Mouse (Mus musculus) stomach, embryonic 14.5 days (tissue): ENCODE data around the gene Agpat1. TPM values are rescaled to one million over a fixed set of nuclear protein-coding genes. Genes with fewer than 3 reads are reported as not detected.

ENCODE experiments used
- ATAC-seq: fragments of 200-750 bp; cut with Nextera tagmentation; 2 replicates; pipeline ENCODE4 v1.8.0; 2017; ENCODE audit warnings: low read depth, moderate TSS enrichment; ENCODE audit not compliant: insufficient number of reproducible peaks, insufficient read depth, low FRiP score
- H3K27ac ChIP-seq: fragments of 300-500 bp; sonication (generic); 2 replicates; pipeline ENCODE4 v1.5.1; 2014; ENCODE audit warnings: mild to moderate bottlenecking, low read length, moderate library complexity, mixed read lengths
- H3K27me3 ChIP-seq: fragments of 300-500 bp; sonication (generic); 2 replicates; pipeline ENCODE4 v1.6.1; 2014; ENCODE audit warnings: low read length, control low read depth, mixed read lengths; ENCODE audit not compliant: control insufficient read depth, insufficient read depth
- H3K36me3 ChIP-seq: fragments of 300-500 bp; sonication (generic); 2 replicates; pipeline ENCODE4 v1.6.1; 2014; ENCODE audit warnings: mild to moderate bottlenecking, control low read depth, low read length, moderate library complexity, mixed read lengths; ENCODE audit not compliant: control insufficient read depth, insufficient read depth
- H3K4me1 ChIP-seq: fragments of 300-500 bp; sonication (generic); 2 replicates; pipeline ENCODE4 v1.6.1; 2014; ENCODE audit warnings: low read length, control low read depth, mixed read lengths; ENCODE audit not compliant: control insufficient read depth, insufficient read depth
- H3K4me2 ChIP-seq: fragments of 300-500 bp; sonication (generic); replicated peaks from 2 replicates; pipeline ENCODE4 v1.6.1; 2014; ENCODE audit warnings: low read depth, low read length, control low read depth
- H3K4me3 ChIP-seq: fragments of 300-500 bp; sonication (generic); 2 replicates; pipeline ENCODE4 v1.5.1; 2014; ENCODE audit warnings: low read depth, low read length, control low read depth
- H3K9ac ChIP-seq: fragments of 300-500 bp; sonication (generic); replicated peaks from 2 replicates; pipeline ENCODE4 v1.6.1; 2014; ENCODE audit warnings: low read depth, mild to moderate bottlenecking, control low read depth, low read length, moderate library complexity, mixed read lengths
- H3K9me3 ChIP-seq: fragments of 300-500 bp; sonication (generic); 2 replicates; pipeline ENCODE4 v1.6.1; 2016; ENCODE audit warnings: low read depth, low read length, control low read depth; ENCODE audit not compliant: control insufficient read depth
- WGBS: fragments of 180-500 bp; shearing (Covaris S2); extraction: QIAGEN DNeasy Blood & Tissue Kit; methylation state at CpG from one replicate; pipeline ENCODE4 v1.1.7; 2014; 5-methylcytosine and 5-hydroxymethylcytosine counted together
- polyA plus RNA-seq: library from polyadenylated mRNA; unstranded; fragments of >200 nt; fragmentation: Nextera tagmentation; extraction: Ambion mirVana; gene quantifications from 2 replicates; pipeline ENCODE4 v1.2.1, GENCODE M21; 2014

Gene Agpat1
- polyA plus RNA-seq = 53.1 and 53.9 TPM in 2 replicates

DNA sequence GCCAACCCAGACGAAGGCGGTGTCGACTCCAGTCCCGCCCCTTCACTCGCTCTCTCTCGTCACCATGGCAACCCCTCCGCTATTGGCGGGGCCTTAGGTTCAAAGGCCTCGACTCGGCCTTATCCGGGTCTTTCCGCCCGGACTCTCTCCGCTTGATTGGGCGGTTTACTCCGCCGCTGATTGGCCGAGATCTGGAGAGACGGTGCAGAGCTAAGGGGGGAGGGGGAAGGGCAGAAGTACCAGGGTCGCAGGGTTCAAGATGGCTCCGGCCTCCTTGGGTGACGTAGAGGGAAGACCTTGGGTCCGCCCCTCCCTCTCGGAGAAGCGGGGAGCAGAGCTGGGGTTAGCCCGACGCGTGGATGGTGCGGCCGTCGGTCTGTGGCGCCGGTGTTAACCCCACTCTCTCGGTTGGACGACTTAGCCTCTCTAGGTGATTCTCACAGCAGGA lies at the start of gene Agpat1:
Gene Agpat1 (plus strand): TSS at position 202 of the 448 bp plus-strand sequence.
- peaks cover 9% of the 10 kb centered on the region; the same call in 1 of the 2 replicates for H3K36me3 ChIP-seq
- H3K27me3 ChIP-seq = no peaks in the 10 kb centered on the region
- peak; percentile 89 for ATAC-seq
- H3K27ac ChIP-seq = peak within 1 kb of the TSS; percentile 93
- H3K4me3 ChIP-seq = peak within 1 kb of the TSS; percentile 76
- no peaks in the 10 kb centered on the region for H3K9me3 ChIP-seq
- H3K9ac ChIP-seq = peak within 1 kb of the TSS; percentile 84
- WGBS = under 1% methylated on average over 33 of the region's 35 CpGs
- H3K4me1 ChIP-seq = peaks cover 27% of the 10 kb centered on the region
- peak within 1 kb of the TSS; percentile 95 for H3K4me2 ChIP-seq

DNA sequence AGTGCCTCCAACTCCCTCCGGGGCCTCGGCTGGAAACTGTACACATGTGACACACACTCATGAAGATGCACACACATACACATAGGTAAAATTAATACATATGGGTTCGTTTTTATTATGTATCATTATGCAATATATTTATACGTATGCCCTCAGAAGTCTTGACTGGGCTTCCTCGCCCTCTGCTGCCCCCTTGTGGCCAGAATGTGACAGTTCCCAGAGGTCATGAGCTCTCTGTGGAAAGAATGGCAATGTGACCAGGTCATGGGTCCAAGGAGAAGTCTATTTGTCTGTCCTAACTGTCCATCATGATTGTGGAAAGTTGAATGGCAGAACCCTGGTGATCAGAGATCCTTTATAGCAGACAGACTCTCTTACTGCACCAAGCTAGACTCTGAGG lies 48.6 kb upstream of the Agpat1 start:
- Histone ChIP-seq H3K4me3 (no peak overlapping the region), H3K9me3 (no peaks in the 10 kb centered on the region), H3K36me3 (no peaks in the 10 kb centered on the region), H3K4me1 (no peaks in the 10 kb centered on the region), H3K27me3 (no peaks in the 10 kb centered on the region), H3K27ac (no peak overlapping the region), H3K4me2 (no peak overlapping the region), H3K9ac (no peak overlapping the region)
- no peak for ATAC-seq
- WGBS = 22% methylated on average over 5 of the region's 5 CpGs

DNA sequence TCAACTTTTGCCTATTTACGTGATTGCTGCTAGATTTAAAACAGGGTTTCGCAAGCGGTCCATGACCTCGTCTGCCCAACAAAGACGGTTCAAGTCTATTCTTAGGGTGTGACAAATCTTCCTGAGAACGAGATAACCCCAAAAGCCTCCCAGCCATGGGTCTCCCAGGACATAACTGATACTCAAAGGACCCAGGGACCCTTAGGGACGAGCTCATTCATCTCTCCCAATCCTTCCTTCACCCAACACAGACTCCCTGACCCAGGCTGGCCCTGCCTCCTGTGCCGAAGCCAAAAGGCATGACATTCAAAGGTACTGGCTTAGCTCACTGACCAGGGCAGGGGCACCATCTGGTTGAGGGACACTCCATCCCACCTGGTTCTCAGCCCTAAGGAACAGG lies 47.7 kb upstream of the Agpat1 start:
- Histone ChIP-seq H3K36me3 (no peaks in the 10 kb centered on the region), H3K9me3 (no peaks in the 10 kb centered on the region), H3K4me3 (no peak overlapping the region), H3K27me3 (no peaks in the 10 kb centered on the region), H3K4me2 (no peak overlapping the region), H3K4me1 (no peaks in the 10 kb centered on the region), H3K27ac (no peak overlapping the region), H3K9ac (no peak overlapping the region)
- no peak for ATAC-seq
- 81% methylated on average over 8 of the region's 8 CpGs for WGBS

DNA sequence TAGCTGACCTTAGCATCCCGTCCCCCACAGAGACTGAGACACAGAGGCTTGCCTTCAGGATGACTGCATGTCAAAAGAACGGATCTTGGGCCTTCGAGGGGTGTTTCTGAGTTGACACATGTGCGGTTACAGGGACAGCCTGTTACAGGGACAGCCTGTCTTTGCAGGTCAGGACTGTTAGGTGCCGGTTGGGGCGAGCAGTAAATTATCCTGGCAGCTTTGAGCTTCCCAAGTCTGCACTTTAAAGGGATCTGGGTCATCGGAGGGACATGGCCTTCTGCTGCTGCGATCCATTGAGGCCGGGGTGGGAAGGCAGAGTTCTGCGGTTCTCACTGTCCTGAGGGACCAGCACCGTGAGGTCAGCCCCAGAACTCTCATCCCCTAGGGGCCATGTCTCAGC lies 46.7 kb upstream of the Agpat1 start:
- H3K27ac ChIP-seq = no peak overlapping the region
- WGBS = 63% methylated on average over 11 of the region's 11 CpGs
- ATAC-seq = no peak

DNA sequence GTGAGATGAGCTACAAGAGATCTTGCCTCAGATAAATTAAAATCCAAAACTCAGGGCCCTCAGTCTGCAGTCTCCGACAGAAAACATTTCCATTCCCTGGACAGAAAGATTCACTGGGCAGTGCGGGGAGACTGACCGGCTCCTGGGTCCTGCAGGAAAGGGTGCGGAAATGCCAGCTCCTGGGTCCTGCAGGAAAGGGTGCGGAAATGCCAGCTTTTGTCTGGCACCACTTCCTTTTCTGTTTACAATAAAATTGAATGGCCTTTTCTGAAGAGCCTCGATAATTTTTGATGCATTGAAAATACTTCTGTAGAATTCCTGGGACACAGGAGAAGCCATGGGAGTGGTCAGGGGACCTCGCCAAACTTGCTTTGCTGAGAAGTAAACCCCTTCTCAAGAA lies 44.9 kb upstream of the Agpat1 start:
- ATAC-seq = no peak
- Histone ChIP-seq H3K9ac (no peak overlapping the region), H3K4me1 (peaks cover 1% of the 10 kb centered on the region; the same call in 1 of the 2 replicates), H3K9me3 (no peaks in the 10 kb centered on the region), H3K27me3 (no peaks in the 10 kb centered on the region), H3K27ac (no peak overlapping the region), H3K4me3 (no peak overlapping the region), H3K36me3 (no peaks in the 10 kb centered on the region), H3K4me2 (no peak overlapping the region)
- WGBS = 80% methylated on average over 7 of the region's 7 CpGs

More for the DNA sequence above, 46.7 kb upstream of the Agpat1 start:
- Histone ChIP-seq H3K9ac (no peak overlapping the region), H3K36me3 (no peaks in the 10 kb centered on the region), H3K27me3 (no peaks in the 10 kb centered on the region), H3K4me3 (no peak overlapping the region), H3K4me1 (no peaks in the 10 kb centered on the region), H3K9me3 (no peaks in the 10 kb centered on the region), H3K4me2 (no peak overlapping the region)

DNA sequence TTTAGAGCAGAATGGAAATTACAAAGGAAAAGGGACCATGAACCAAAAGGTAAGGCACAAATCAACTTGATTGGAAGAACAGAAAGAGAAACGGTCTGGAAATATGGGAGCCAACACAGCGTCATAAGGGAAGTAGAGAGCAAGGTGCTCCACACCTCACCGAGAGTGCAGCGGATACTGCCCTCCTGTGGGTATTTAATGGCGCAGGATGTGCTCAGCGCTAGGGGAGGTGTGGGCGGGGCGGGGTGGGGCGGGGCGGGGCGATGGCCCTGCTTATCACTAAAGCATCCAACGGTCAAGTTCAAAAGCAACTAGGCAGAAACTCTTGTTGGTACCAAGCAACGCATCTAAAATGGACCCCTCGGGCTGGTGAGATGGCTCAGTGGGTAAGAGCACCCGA lies 44.2 kb upstream of the Agpat1 start:
- no peak for ATAC-seq

DNA sequence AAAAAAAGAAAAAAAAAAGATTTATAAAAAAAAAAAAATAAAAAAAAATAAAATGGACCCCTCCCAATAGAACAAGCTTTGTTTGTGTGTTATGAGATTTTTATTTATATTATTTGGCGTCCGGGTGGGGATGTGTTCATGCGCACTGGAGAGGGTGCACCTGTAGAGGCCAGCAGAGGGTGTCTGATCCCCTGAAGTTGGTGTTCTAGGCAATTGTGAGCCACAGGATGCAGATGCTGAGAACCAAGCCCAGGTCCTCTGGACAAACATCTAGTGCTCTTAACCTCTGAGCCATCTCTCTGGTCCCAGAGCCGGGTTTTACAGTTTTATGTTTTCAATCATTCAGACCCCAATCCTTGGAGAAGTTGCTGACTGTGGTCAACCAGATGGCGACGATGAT lies 43.6 kb upstream of the Agpat1 start:
- Histone ChIP-seq H3K4me2 (no peak overlapping the region), H3K4me1 (peaks cover 5% of the 10 kb centered on the region; the same call in 1 of the 2 replicates), H3K36me3 (no peaks in the 10 kb centered on the region), H3K27ac (no peak overlapping the region), H3K27me3 (no peaks in the 10 kb centered on the region), H3K9ac (no peak overlapping the region), H3K9me3 (no peaks in the 10 kb centered on the region), H3K4me3 (no peak overlapping the region)
- 90% methylated on average over 6 of the region's 6 CpGs for WGBS
- no peak for ATAC-seq

More for the DNA sequence above, 44.2 kb upstream of the Agpat1 start:
- Histone ChIP-seq H3K27me3 (no peaks in the 10 kb centered on the region), H3K4me1 (peaks cover 5% of the 10 kb centered on the region; the same call in 1 of the 2 replicates), H3K4me3 (no peak overlapping the region), H3K9ac (no peak overlapping the region), H3K4me2 (no peak overlapping the region), H3K27ac (no peak overlapping the region), H3K9me3 (no peaks in the 10 kb centered on the region), H3K36me3 (no peaks in the 10 kb centered on the region)
- WGBS = 19% methylated on average over 15 of the region's 15 CpGs

DNA sequence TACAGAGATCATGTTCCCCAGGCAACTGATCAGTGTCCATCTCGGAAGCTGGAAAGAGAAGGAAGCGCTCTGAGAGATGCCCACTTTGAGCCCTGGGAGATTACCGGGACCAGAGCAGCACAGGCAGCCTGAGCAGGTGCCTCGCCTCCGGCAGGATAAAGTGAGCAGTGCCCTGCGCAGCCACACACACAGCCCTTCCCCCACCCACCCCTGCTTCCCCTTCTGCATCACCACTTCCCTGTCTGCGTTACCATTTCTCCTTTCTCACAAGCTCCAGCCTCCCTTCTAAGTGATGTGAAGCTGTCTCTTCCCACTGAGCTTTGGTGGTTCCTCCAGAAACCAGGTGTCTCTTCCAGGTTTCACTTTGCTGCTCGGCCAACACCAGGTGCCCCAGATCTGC lies 42.9 kb upstream of the Agpat1 start:
- H3K36me3 ChIP-seq = no peaks in the 10 kb centered on the region
- no peak overlapping the region for H3K4me3 ChIP-seq
- H3K9ac ChIP-seq = no peak overlapping the region
- H3K4me1 ChIP-seq = peaks cover 5% of the 10 kb centered on the region; the same call in 1 of the 2 replicates
- no peak for ATAC-seq
- no peaks in the 10 kb centered on the region for H3K9me3 ChIP-seq
- no peak overlapping the region for H3K4me2 ChIP-seq
- H3K27ac ChIP-seq = peak overlapping the region; percentile 44; the same call in 1 of the 2 replicates
- WGBS = 39% methylated on average over 8 of the region's 8 CpGs
- no peaks in the 10 kb centered on the region for H3K27me3 ChIP-seq

DNA sequence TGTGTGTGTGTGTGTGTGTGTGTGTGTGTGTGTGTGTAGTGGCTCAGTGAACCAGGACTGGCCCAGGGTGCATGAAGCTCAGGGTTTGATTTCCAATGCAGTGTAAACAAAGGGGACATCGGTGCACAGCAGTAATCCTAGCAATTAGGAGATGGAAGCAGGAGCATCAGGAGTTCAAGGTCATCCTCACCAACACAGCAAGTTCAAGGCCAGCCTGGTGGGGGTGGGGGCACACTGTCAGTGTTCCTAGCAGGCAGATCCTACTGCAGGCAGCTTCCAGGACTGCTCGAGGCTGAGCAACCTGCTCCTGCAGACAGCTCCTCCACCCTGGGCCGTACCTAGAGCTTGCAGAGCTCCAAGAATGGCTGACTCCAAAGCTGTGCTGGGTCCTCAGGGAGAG lies 41.5 kb upstream of the Agpat1 start:
- no peaks in the 10 kb centered on the region for H3K36me3 ChIP-seq
- no peak overlapping the region for H3K4me3 ChIP-seq
- H3K27ac ChIP-seq = no peak overlapping the region
- H3K27me3 ChIP-seq = no peaks in the 10 kb centered on the region
- H3K9ac ChIP-seq = no peak overlapping the region
- H3K9me3 ChIP-seq = no peaks in the 10 kb centered on the region
- no peak for ATAC-seq
- WGBS = 49% methylated on average over 3 of the region's 3 CpGs
- H3K4me2 ChIP-seq = no peak overlapping the region
- peaks cover 5% of the 10 kb centered on the region; the same call in 1 of the 2 replicates for H3K4me1 ChIP-seq
